Mouse (Mus musculus) layer of hippocampus, postnatal 25 days (tissue): Measurements from ENCODE around the gene Ulk2. TPM values are rescaled to one million over a fixed set of nuclear protein-coding genes. Genes with fewer than 3 reads are reported as not detected.
"Not testable (repeated sequence)": the region's sequence is repeated elsewhere in the genome, so short reads cannot be mapped to it uniquely, and the experiment has no call there.

Experiments
- DNase-seq, 2 experiments: peaks; one replicate each; pipeline ENCODE4 v3.0.0; 2022; ENCODE audit warnings: mixed read lengths in 2 of 2, low spot score in 1 of 2; ENCODE audit errors: extremely low spot score in 1 of 2
- total RNA-seq, 2 experiments: library from RNA; stranded (reverse); gene quantifications; 2 replicates each; pipeline ENCODE4 v1.2.3; 2021

The Ulk2 gene
- total RNA-seq = 10 to 100 TPM; 74.0 to 79.0 TPM

DNA sequence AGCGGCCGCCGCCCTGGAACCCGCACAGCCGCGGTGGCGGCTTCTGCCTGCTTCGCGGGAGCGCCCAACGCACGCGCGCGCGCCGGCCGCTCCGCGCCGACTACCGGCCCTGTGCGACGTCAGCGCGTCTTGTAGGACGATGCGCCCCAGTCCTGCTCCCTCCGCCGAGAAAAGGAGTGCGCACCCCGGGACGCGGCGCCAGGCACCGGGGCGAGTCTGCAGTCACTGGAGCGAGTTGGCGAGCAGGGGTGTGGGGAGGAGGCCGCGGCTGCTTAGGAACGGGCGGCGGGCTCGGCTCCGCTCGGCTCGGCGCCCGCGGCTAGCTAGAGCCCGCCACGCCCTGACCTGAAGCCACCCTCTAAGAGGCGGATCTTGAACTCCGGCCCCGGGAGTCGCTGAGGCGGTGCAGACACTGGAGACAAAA, at the start of gene Ulk2:
Gene Ulk2 (minus strand): TSS at position 86 of the 424 bp plus-strand sequence.
- DNase-seq = peak; percentile 88 to 95

DNA sequence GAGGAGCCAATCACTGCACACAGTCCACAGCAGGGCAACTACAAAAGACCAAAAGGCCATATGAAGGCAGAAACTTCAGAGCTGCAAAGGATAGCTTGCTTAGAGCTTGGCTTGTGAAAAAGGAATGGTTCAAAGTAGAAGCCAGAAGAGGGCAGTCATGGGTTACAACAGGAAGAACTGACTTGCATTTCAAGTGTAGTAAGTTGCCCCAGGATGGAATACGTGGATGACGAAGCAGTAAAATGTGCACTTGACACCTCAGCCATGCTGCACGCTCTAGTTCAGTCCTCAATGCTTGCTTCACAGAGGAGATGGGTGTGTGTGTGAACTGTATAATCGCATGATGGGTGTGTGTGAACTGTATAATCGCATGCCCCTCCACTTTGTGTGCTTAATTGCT, 27.3 kb upstream of the Ulk2 start:
- DNase-seq = no peak

DNA sequence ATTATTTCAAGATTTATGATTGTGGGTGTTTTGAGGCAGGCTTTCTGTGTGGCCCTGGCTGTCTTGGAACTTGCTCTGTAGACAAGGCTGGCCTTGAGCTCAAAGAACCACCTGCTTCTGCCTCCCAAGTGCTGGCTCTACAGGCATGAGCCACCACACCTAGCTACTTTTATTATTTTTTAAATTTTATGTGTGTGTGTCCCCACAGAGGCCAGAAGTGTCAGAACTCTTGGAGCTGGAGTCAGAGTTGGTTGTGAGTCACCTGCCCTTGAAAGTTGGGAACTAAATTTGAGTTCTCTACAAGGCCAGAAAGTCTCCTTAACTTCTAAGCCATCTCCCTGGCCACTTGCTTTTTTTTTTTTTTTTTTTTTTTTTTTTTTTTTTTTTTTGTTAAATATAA, 25.0 kb upstream of the Ulk2 start:
- DNase-seq = no peak

DNA sequence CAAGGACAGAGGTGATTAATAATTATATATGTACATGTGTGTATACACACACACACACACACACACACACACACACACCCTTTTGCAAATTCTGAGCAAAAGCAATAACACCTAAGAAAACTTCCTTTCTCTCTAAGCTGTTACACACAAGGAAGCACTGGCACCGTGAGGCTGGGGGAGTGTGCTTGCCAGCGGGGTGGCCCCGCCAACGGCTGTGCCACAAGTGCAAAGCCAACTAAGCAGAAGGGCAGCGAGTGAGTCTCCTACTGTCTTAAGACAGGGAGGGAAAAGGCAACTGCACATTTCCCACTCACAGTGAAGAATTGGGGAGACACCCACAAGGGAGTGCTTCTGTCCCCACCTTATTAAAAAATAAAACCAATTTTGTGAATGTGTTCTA, 17.0 kb upstream of the Ulk2 start:
- no peak for DNase-seq

DNA sequence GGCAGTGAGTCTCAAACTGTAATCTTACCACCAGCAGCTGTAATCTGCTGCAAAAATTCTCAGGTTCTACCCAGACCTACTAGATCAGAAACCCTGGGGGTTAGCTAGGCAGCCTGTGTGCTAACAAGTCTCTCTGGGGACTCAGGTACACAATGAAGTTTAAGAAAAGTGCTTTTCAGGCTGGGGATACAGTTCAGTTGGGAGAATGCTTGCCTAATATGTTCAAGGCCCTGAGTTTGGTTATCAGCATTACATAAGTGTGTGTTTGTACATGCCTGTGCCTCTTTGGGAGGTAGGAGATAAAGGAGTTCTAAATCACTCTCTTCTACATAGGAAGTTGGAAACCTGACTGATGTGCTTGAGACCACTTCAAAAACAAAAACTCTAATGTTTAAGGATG, 12.0 kb upstream of the Ulk2 start:
- no peak for DNase-seq

DNA sequence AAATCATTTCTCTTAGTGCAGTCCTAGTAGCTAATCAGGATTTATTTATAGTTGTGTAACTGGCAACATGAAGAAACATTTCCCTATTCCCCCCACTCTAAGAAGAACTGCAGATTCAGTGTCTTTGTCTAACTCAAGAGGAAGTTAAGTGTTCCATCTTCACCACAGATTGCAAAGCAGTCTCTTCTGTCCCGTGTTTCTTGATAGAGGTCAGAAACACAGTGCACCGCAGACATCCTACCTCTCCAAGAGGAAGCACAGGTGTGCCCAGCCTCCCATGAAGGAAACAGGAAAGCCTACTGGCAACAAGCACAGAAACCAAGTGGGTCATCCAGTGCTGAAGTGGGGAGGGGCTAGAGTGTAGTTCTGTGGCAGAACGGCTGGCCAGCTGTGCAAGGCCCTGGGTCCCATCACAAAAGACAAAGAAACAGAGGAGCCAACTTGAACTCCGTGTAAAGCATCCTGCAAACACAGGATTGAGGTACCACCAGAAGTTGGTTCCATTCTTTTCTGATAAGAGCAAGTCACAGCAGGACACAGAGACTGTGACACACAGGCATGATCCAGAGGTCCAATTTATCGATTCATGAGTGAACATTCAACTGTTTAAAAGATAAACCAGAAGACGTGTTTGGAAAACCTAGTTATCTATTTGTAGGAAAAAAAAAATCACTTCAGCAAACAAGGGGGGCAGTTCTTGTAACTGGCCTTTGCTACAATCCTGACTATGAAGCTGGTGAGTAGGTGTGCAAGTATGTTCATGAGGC, 7.1 kb upstream of the Ulk2 start:
- DNase-seq = no peak

DNA sequence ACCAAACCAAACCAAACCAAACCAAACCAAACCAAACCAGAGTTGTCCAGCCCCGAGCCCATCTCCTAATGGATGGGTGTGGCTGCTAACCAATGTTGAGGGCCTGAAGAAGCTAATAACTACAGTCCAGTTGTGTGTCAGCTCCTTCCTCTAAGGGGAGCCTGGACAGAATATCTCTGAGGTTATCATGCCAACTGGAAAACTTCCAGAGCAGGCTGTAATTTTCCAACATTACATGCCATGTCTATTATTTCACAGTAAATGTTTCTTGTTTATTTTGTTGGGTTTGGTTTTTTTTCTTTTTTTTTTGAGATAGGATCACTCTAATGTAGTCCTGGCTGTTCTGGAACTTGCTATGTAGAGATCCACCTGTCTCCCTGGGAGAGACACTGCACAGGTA, 4.4 kb upstream of the Ulk2 start:
- DNase-seq = no peak

DNA sequence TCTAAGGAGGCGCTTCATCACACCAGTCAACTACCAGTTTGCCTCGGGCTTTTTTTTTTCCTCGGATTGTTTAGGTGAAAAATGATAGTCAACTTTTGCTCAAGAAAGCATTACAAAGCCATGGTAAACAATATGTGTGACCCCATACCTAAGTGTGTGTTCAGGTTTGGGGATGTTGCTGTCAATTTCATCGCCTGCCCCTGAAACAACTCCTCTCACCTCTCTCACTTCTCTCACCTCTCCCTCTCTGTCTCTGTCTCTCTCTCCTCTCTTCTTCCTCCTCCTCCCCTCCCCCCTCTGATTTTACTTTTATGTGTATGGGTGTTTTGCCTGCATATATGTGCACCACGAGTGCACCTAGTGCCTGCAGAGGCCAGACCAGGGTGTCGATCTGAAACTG, 666 bp upstream of the Ulk2 start:
- DNase-seq = no peak

DNA sequence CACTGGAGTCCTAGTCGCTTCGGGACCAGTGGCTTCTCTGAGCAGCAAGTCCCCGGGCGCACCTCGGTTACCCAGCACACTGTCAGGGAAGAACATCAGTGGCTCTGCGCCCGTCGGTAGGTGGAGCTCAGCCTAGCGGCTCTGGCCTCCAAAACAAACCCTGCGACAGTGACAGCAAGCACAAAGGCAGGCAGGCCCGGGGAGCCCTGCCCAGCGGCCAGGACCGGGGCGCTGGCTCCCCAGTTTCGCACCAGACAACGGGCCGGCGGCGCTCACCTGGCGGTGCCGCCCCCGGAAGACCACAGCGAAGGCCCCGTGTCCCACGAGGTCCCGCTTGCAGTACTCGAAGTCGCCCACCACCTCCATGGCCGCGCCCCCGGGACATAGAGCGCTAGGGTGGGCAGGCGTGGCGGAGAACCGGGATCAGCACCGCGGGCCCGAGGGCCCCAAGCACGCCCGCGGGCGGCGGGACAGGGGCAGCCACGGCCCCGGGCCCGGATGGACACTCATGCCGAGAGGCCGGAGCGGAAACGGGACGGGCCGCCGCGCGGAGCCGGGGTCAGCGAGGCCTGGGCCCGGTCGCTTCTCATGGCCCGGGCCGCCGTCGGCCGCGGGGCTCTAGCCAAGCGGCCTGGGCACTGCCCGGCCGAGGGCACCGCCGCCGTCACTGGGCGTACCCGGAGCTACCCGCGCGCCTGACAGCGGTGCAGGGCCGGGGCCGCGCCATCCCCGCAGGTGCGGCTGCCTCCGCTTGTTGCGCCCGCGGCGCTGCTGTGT, 474 bp downstream of the Ulk2 start:
- DNase-seq = peak; percentile 63 to 67

DNA sequence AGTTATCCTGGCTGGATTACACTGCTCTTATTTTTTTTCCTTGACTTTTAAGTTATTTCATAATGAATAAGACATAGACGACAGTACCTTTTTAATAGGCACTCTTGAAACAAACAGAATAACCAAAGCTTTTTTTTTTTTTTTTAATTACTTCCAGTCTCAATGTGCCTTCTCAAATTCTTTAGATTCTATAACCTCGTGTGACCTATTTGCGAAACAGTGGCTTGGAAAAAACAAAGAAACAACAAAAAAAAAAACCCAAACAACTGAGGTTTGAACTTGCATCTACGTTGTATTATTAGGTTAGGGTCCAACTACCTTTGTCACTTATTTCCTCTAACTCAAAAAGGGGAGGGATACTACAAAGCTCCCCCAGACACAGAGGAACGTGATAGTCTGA, 1.2 kb downstream of the Ulk2 start:
- DNase-seq = no peak

DNA sequence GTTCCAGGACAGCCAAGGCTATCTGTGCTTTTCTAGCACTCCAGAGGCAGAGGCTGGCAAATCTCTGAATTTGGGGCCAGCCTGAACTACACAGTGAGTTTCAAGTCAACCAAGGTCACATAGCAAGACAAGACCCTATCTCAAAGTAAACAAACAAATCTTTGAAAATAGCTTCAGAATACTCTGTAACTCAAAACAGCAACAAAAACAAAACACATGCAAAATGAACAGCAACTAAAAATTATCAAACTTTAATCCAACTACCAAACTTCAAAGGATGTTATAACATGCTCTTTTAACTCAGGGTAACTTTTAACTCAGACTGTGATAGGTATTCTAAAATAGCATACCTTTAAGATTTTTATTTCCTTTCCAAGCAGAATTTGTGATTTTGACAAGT, 2.0 kb downstream of the Ulk2 start:
- DNase-seq = no peak

DNA sequence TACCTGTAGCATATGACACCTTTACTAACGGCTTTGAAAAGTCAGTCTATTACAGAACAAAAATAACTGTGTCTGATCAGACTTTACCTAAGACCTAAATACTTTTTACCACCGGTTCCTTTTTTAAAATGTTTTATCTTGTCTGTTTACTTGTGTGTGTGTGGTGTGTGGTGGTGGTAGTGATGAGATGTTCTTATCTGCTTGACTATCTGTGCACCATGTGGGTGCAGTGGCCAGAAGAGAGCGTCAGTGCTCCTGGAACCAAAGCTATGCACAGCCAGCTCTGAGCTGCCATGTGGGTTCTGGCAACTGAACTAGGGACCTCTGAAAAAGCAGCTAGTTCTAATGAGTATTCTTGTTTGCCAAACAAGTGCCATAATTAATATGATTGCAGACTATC, 3.7 kb downstream of the Ulk2 start:
- no peak for DNase-seq

DNA sequence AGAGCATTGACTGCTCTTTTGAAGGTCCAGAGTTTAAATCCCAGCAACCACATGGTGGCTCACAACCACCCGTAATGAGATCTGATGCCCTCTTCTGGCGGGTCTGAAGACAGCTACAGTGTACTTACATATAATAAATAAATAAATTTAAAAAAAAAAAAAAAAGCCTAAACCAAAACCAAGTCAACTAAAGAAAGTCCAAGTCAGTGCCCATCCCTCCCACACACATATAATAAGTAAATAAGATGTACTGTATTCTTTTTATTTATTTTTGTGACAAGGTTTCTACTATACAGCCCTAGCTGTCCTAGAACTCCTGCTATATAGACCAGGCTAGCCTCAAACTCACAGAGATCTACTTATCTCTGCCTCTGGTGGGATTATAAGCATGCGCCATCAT, 14.2 kb downstream of the Ulk2 start:
- DNase-seq = not testable (repeated sequence)

DNA sequence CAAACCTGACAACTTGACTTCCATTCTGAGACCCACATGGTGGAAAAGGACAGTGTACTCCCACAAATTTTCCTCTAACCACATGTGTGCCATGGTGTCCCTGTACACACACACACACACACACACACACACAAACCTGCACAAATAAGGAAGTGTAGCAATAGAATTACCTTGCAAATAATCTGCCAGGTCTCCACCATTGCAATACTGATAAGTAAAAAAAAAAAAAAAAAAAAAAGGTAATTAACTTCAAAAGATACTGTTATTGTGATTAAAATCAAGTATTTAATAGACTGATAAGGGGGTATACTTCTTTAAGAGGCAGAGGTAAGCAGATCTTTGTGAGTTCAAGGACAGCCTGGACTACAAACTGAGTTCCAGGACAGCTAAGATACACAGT, 14.9 kb downstream of the Ulk2 start:
- no peak for DNase-seq

DNA sequence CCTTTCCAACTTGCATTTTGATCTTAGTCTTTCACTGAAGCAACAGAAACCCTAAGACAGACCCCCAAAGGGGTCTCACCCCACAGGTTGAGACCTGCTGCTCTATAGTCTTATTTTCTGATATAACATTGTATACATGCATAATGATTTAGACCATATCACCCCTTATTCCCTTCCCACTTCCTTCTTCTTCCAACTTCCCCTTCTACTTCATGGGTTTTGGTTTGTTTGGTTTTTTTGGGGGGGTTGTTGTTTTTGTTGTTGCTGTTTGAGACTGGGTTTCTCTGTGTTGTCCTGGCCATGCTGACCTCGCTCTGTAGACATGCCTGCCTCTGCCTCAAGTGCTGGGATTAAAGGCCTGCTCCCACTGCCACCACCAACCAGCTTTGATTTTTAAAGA, 15.7 kb downstream of the Ulk2 start:
- no peak for DNase-seq

DNA sequence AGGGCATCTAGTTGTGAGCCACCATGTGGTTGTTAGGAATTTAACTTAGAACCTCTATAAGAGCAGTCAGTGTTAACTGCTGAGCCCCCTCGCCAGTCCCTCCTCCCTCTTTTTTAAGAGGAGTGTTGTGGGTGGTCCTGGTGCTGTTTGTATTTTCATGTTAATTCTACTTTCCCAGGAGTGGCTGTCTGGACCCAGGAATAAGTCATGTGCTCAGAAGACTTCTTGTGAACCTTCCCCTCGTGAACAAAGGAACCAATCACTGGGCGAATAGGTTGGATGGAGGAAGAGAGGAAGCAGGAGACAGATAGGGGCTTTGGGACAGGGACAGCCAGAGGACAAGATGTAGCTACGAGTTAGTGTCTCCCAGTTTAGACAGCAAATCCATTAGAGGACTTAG, 45.1 kb downstream of the Ulk2 start:
- no peak for DNase-seq

DNA sequence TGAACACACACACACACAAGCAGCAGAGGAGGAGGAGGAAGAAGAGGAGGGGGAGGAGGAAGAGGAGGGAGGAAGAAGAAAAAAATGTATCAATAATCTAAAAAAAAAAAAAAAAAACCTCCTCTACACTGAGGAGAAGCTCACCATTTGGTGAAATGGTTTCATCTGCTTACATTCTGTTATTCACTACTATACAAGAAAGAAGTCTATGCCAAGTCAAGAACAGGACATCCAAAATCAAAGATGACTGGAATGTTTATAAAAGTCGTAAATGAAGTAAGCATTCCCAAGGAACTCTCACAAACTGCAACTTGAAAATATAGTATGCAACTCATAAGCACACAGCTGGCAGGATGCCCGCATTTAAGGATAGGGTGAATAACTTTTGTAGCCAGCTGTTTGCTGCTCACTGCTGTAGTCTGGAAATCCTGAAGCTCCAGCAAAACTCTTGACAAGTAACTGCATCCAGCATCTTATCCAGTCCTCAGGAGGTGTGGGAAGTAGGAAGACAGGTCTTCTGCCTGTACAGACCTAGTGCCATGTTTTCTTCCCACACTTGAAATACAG, 46.2 kb downstream of the Ulk2 start:
- no peak for DNase-seq

DNA sequence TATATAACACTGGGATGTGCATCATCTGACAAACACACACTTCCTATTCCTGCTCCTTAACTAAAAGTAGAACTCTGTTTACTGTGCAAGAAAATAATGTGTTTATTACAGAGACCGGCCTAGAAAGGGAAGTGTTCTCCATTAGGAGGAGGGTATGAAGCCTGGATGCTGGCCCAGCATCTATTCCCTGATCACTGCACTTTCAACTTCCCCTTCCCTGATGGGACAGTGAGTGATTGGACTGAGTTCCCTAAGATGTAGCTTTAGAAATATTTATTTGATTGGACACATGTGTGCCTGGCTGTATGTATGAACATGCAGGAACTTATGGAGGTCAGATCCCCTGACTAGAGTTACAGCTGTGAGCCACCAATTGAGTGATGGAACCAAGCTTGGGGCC, 61.4 kb downstream of the Ulk2 start:
- DNase-seq = no peak

DNA sequence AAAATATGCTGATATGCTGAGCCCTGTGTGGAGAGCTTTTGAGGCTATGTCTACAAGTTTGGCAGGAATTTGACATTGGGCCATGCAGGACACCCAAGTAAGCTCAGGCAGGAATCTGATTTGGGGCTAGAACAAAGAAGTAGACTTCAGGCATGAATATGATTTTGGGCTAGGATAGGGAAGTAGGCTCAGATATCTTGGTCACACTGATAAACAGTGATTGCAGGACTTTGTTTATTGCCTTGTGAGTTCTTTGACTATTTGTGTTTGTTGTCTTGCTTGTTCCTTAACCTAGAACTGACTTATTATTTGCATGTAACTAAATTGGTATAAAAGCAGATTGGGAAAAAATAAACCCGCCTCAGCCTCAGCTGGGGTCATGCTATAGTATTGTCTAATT, 66.3 kb downstream of the Ulk2 start:
- DNase-seq = no peak

DNA sequence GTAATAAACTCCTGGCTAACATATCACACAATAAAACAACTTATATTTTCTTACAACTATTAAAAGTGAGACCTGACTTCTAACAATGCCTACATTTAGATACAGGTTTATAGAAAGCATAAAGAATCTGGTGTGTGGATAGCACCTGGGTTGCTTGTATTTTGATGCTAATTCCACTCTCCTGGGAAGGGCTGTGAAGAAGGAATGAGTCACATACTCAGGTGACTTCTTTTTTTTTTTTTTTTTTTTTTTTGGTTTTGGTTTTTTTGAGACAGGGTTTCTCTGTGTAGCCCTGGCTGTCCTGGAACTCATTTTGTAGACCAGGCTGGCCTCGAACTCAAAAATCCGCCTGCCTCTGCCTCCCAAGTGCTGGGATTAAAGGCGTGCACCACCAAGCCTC, 72.3 kb downstream of the Ulk2 start:
- DNase-seq = not testable (repeated sequence)

DNA sequence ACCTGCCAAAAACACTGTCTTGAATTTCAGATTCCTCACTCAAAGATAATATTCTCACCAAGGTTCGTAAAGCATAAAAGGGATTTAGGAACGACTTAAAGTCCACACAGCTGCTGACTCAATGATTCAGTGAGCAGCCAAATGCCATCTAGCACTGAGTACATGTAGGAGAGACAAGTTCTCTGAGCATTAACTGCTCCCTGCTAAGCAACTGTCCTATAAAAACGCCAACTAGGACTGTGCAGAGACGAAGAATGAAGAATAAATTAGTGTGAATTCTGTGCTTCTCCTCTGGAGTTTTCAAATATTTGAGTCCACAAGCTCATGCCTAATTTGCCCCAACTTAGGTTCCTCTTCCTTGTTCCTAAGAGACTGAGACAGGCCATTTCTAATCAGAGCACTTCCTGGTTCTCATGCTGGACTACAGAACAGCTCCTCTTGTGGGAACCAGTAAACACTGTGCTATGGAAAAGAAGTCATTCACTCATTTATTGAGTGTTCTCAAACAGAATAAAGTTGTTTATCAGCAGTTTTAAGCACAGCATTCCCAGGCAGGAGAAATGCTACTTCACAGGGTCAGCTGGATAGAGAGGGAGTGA, 80.2 kb downstream of the Ulk2 start:
- no peak for DNase-seq
